Mouse (Mus musculus) spleen, postnatal 14 days (tissue): ENCODE data around the gene Nf1.
A peak's percentile ranks its signal among the peaks of the same experiment; 100 is the strongest.

Experiments
- DNase-seq, 2 experiments: peaks; one replicate each; pipeline ENCODE4 v3.0.0; 2021 to 2022; ENCODE audit warnings: low spot score in 2 of 2

Nf1 gene

DNA sequence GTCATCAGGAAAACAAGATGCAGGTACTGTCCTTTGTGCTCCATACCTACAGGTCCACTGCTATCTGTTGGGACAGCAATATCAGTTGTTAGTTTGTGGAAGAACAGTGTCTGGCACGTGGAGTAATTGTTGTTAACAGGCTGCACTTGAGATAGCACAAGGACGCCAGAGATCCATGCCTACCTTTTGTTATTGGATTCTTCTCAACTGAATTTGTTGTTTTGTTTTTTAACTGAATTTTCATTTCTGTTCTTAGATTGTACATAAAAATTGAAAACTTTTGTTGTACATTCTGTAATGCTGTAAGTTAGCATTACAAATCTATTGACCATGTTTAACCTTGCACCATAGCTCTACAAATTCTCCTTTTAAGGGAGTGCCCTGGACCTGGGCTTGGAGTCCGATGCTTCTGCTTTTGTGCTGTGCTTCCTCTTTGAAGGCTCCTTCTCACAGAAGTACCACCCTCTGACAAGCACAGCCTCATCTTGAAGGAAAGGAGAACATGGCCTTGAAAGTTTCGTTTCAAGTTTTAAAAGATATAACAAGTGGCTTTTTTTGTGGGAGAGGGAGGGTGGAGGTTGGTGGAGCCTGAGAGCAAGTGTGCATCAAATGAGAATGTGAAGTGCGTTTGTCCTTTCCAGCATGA, 188.4 kb downstream of the Nf1 start:
- DNase-seq, result peak in 1 of 2 experiments; percentile 21

DNA sequence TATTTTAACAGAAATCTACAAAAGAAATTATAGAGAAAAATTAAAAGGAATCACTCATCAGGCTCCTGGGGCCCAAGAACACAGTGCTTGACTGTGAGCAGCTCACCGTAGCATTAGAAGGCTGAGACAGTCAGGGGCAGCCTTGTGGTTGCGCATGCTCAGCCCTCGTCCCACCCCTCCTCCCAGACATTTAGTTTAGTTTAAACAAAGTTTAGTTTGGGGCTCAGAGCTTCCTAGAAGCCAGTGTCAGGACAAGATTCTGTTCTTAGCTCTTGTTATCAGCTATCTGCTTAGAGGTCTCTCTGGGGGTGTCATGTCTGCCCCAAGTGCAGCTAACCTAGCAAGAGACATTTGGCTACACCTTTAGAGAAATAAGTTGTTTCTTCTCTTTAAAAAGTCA, 189.1 kb downstream of the Nf1 start:
- DNase-seq, result no peak

DNA sequence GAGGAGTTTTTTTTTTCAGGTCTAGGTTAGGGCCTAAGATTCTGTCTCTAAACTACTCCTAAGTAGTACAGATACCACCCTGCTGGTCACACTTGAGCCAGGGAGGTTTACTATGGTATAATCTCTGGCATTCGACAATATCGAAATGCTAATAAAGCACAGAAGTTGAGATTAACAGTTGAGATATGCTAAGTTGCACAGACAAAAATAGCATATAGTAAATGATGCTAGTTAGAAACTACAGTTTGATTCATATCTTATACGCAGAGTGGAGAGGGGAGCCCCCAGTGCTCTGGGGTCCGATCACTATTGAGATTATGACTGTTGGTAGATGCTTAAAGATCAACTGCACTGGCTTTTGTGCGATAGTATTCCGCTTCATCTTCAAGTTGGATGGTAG, 189.7 kb downstream of the Nf1 start:
- DNase-seq, result no peak

DNA sequence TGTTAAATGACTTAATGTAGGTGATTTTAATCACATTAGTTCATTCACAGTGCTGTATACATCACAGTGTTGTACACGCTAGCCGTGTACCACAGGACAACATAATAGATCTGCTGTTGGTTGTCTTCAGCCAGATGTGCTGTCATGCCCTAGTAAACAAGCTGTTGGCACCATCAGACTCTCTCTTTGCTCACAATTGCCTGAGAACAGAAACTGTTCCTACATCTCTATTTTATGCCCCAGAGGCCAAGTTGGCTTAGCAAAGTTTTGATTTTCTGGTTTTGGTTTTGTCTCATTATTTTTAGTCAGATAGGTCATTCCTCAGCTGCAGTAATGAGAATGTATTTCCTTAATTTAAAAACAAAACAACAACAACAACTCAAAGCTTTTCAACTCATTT, 190.2 kb downstream of the Nf1 start:
- DNase-seq, result no peak

DNA sequence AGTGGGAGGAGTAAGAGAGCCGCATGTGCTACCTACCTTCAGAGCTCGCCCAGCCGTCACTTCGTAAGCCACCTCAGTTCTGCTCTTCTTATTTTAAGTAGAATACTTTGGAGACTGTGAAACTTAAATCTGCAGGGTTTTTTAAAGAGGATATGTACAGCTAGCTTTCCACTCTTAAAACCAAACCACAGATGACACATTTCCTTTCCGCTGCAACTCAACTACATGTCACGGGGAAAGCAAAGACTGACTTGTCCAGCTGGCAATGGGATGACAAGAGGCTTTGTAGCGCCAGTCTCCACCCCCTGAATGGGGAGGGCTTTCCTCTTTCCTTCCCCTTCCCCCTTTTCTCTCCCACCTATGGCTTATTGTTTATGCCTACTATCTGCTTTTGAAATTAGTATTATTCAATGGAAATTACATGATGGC, 190.9 kb downstream of the Nf1 start, which contains the start of the genes Evi2 and Evi2a:
Evi2 (minus strand) TSS at position 257 of the 429 bp plus-strand sequence.
Evi2a (minus strand) TSS at position 277 of the 429 bp plus-strand sequence.
- no peak for DNase-seq

DNA sequence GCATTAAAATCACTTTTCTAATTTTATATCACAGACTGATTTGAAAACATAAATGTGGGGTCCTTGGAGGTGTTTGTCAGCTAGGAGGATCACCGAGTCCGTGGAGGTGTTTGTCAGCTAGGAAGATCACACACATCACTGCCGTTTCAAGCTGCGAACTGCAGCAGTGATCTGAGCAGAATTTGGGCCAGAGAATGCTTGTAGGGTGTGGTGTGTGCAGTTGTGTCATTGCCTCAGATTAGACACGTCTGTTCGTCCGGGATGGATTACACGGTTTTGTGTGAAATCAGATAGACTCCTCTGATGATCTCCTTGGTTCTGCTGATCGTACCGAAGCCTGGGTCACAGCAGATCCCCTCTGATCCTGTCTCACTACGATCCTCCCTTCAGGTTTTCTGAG, 191.3 kb downstream of the Nf1 start:
- DNase-seq, result no peak

DNA sequence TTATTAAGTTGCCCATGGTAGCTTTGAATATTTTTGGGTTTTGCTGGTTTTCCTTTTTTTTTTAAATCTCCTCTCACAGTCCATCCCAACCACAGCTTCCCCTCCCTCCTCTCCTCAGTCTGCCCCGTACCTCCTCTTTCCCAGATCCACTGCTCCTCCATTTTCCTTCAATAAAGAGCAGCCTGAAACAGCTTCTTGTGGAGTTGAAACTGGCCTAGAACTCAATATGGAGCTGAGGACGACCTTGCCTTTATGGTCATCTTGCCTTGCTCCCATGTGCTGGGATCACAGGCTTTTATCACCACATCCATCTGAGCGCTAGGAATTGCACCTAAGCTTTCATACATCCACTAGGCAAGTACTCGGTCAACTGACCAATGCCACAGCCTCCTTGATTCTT, 192.0 kb downstream of the Nf1 start:
- no peak for DNase-seq

DNA sequence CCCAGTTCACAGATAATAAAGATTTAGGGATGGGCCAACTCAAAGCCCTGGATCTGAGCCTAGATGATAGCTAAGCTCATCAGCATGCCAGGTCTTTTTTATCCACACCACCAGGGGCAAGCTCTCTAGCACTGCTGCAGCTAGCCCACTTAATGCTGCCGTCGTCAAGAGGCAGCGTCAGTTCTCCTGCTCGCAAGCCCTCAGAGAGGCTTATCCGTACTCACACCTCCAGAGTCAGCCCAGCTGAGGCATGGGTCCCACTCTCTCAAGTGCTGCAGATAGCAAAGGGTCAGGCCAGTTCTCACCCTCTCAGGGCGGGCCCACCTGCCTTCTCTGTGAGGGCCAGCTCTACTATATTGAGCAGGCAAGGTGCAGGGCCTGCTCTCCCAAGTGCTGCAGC, 193.8 kb downstream of the Nf1 start:
- DNase-seq, result no peak

DNA sequence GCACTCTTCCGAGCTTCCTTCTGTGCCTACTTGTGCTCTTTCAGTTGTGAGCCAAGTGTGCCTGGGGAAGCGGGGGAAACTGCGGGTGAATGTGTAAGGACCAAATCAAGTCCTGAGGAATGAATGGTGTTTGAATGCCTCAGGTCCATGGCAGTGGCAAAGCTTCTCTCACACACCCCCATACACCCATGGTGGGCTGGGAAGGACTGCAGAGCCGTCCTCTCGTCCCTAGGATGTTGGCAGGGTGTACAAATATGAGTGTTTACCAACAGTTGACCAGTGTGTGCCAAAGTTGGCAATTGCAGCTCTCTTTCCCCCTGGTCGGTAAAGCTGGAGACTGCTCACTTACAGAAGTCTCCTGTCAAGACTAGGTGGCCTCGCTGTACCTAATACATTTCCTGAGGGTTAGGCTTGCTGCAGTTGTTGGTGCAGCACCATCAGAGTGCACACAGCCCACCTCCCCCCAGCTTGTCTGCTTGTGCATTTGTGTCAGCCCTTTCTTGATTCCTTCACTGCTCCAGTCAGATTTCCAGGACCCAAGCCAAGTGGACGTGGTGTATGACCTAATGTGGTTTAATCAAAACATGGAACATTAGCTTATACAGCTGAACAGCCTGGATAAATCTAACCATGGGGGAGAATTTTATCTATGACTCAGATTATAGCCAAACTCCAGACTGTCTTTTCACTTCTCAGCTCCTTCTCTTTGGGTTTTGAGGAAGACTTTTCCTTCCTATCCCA, 194.6 kb downstream of the Nf1 start:
- DNase-seq, result no peak

DNA sequence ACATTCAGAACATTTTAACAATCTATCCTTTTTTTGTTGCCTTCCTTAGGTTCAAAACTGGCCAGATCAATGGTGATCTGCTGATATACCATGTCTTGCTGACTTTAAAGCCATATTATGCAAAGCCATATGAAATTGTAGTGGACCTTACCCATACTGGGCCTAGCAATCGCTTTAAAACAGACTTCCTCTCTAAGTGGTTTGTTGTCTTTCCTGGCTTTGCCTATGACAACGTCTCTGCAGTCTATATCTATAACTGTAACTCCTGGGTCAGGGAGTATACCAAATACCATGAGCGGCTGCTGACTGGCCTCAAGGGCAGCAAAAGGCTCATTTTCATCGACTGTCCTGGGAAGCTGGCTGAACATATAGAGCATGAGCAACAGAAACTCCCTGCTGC, 196.1 kb downstream of the Nf1 start:
- no peak for DNase-seq

DNA sequence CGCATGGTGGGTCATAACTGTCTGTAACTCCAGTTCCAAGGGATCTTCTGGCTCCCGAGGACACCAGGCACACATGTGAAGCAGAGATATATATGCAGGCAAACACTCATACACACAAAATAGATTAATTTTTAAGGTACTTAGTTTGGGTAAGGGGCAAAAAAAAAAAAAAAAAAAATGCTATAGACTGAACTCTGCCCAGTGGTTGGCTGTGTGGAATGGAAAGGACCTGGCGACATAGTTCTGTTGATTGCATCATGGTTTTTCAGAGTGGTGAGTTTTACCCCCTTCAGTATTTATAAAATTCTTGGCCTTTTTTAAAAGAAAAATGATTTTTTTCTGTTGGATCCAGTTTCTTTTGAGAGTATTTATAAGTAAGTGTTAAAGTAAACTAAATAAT, 196.8 kb downstream of the Nf1 start:
- no peak for DNase-seq

DNA sequence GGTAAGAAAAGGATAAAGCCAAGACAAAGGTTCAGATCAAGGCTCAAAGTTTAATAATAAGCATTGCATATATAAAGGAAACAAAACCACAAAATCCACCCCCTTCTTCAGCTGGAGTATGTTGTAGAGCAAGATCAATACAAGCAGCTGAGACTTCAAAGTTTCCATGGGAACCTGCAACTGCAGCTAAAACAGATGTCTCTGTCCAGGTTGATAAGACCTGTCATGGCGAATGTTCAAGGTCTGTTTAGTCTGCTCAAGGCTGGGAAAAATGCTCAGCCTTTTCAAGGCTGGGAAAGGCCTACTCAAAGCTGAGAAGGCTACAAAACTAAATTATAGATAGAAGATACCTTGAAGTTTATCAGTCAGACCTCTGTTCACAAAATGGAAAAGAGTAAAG, 213.1 kb downstream of the Nf1 start:
- no peak for DNase-seq

DNA sequence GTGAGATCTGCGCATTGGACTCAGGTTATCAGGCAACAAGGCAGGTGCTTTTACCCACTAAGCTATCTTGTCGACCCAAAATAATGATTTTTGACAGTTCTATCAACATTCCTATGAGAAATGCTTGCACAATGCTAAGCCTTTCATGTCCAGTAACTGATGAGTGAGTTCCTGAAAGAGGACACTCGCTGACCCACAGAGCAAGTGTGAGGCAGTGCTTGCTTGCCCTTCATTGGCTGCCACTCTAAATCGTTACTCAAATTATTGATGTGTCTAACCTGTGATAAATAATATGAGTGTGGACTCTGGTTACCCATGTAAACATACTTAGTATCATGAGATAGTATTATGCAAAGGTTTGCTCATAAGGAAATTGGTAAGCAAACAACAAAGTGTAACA, 221.0 kb downstream of the Nf1 start:
- no peak for DNase-seq

DNA sequence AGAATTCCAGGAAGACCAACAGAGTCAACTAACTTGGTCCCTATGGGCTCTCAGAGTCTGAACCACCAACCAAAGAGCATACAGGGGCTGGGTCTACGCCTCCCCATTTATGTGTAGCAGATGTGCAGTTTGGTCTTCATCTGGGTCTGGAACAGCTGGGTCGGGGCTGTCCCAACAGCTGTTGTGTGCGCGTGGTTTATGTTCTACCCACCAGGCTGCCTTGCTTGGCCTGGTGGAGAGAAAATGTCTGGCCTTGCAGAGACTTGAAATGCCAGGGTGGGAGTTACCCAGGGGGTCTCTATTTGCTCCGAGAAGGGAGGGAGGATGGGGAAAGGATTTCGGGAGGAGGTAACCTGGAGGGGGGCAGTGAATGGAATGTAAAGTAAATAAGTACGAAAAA, 224.0 kb downstream of the Nf1 start:
- no peak for DNase-seq

DNA sequence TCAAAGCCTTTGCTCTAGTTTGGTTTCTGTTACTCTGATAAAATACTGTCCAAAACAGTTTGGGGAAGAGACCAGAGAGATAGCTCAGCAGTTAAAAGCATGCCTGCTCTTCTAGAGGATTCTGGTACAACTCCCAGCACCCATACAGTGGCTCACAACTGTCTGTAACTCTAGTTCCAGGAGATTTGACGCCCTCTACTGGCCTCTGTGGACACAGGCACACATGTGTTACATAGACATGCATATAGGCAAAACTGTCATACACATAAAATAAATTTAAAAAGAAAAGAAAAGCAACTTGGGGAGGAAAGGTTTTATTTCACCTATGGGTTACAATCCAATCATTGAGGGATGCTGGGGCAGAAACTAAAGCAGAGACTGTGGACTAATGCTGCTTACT, 227.5 kb downstream of the Nf1 start:
- DNase-seq, result no peak

DNA sequence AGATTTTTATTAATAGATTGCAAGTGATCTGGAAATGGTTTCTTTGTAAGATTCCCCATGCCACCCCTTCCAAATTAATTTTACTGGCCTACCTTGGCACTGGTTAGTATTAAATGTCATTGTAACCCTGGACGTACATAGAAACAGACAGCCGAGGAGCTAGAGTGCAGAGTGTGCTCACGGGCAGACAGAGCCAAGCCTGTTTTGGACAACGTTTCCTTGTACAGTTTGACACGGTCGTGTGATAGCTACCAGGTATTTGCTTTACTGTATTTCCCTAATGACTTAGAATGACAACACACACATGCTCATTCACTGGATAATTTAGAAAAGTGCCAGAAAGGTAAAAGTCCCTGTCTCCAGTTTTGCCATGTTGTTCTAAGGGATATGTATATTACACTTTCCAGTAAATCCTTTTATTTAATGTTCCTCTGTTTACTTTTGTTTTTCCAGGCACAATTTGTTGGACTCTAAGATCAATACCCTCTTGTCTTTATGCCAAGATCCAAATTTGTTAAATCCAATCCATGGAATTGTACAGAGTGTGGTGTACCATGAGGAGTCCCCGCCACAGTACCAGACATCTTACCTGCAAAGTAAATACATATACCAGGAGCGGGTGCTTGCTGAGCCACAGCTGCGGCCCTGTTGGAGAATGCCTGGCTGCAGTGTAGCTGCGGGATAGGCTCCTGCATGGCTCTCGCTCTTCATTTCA, 228.9 kb downstream of the Nf1 start:
- no peak for DNase-seq

DNA sequence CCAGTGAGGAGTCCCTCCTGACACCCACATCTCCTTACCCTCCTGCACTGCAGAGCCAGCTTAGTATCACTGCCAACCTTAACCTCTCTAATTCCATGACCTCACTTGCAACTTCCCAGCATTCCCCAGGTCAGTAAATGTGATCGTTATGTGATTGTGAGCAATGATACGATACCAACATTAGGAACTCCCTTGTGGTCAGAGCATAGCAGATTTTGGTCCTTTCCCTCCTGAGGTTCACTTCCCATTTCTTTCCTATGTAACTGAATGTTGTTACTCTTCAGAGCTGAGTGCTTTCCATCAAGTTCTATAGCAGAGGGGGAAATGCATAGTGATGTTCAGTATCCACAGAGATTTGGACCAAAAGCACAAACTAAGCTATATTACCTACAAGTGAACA, 230.8 kb downstream of the Nf1 start:
- DNase-seq, result no peak

DNA sequence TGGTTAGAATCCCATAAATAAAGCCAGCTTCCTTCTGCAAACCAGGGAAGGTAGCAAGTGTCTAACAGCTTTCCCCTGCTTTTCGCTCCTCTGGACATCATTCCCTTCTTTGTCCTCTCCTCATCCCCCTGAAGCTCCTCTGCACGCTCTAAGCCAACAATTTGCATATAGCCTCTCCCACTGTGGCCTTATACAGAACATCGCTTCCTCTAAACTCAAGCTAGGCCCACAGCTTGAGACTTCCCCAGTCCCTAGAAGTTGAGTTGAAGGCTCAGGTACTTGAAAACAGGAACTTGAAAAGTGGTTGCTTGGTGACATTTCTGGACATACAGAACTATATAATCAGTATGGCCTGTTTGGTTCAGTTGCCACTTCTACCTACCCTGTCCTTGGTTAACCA, 234.3 kb downstream of the Nf1 start:
- DNase-seq, result no peak

DNA sequence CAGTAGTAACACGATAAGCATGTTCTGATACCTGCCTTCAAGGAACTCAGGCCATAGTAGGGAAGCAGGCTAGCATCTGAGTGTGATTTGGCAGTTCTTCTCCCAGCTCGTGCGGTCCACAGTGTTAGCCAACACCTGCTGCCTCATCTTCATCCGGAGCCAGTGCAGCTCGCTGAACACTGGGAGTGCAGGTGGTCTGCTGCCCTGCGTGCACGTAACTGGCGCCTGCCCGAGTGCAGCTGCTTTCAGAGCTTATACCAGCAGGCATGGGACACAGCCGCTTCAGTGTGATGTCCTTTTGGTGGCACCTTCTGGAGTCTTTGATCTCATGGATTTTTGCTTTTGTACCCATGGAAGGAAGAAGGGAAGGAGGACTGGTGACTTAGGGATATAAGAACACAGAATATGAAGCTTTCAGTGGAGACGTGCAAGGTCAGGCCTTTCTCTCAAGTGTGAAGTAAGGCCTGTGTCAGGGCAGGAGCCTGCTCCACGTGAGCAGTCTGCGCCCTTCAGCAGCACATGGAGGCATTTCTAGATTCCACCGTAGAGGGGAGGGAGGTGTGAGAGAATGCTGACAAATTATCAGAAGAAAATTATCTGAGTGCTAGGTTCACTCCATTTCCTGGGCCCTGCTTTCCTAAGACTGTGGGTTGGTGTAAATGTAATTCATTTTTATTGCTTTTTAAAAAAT, 236.0 kb downstream of the Nf1 start:
- no peak for DNase-seq

DNA sequence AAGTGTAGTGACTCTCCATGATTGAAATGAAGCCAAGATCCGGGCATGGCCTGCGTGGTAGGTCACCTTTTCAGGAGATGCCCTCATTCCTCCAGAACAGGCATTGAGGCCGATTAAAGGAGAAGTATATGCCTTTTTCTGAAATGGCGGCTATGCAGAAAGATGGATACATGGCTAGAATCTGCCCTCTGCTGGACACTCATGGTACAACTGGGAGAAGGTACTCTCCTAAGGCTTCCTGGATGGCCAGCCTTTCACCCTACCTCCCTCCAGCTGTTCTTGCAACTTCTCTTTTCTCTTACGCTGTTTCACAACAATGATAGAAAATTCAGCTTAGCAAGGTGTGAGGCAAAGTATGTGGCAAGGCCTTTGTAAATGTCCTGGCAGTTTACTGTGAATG, 238.2 kb downstream of the Nf1 start:
- DNase-seq, result peak; percentile 56 to 77

DNA sequence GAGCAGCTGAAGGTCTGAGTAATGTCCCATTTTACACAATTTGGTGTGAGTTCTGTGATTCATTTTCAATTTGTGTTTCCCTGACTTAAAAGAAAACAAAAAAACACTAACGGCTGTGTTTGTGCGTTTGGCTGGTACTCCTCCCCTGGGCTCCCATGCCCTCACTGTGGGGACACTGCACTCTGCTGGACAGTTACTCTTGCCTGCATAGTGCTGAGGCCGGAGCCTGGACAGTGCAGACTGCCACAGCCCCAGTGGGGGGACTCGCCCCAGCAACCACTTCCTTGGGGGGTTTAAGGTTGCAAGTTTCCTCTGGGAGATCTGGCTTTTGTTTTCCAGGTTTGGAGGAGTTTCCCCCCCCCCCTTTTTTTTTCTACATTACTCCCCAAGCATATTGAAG, 241.2 kb downstream of the Nf1 start:
- DNase-seq, result no peak

DNA sequence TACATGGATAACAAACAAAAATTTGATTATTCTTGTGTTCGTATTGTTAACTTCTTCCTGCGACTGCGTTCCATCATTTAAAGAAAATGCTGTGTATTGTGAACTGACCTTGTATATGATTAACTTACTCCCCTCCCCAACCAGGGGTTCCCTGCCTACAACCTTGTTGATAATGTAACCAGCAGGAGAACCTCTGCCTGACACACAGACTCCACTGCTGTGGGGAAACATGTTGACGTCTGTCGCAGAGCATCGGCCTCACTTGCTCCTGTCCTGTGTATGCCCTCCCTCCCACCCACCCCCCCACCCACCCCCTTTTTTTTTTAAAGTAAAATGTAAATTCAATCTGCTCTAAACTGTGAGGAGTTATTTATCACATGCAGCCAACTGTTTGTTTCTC, 241.8 kb downstream of the Nf1 start:
- DNase-seq, result no peak
